Mouse (Mus musculus): ENCODE measurements around the gene B3gnt2.

- TF ChIP-seq MYOG (IDR thresholded peaks at IDR 0.05; ENCODE audit: control insufficient read depth in 1 of 3, insufficient read depth in 1 of 3, insufficient read length in 2 of 3, low read depth in 2 of 3) (no peak), REST (IDR thresholded peaks at IDR 0.05; ENCODE audit: insufficient read depth, insufficient read length) (no peak), POLR2A (IDR thresholded peaks at IDR 0.05; ENCODE audit: insufficient read length, low read depth) (no peak), TCF12 (IDR thresholded peaks at IDR 0.05; ENCODE audit: insufficient read depth, poor library complexity, severe bottlenecking) (no peak), MAX (IDR thresholded peaks at IDR 0.05; ENCODE audit: low read depth) (no peak), CEBPB (IDR thresholded peaks at IDR 0.05; ENCODE audit: insufficient read depth, poor library complexity, severe bottlenecking) (no peak)
These were observed 52.7 kb downstream of the B3gnt2 start for GRCm38 (mm10) chr11:22808040-22808439.

All from myocyte (in vitro differentiated cells).